ENCODE assay signal across 8 mouse cellular contexts in genomic region chr6:53067989-53068874, GRCm38 (mm10). TPM values are rescaled to one million over a fixed set of nuclear protein-coding genes. Genes with fewer than 3 reads are reported as not detected.
A peak's percentile ranks its signal among the peaks of the same experiment; 100 is the strongest.
DNase-seq lines count a peak whose midpoint lies in the region; ATAC-seq and TF ChIP-seq lines count a peak whose summit lies in the region.

Gene Jazf1, minus strand, starts transcription at chr6:53068631.

- H3K4me3 ChIP-seq in gastrocnemius, adult 2 months: peak within 1 kb of the TSS; percentile 89
- H3K4me3 ChIP-seq in hindbrain, embryonic 16.5 days (ENCODE audit: low read length): peak within 1 kb of the TSS; percentile 92

- no peak for TF ChIP-seq CTCF in gastrocnemius, adult 2 months (IDR thresholded peaks at IDR 0.05)

- peak; percentile 60 for DNase-seq in T-cell, adult 2 months (ENCODE audit: low spot score)
- DNase-seq in cerebellum, postnatal 10 days: peak; percentile 67
- peak; percentile 71 for DNase-seq in gastrocnemius, adult 2 months
- peak; percentile 24 to 55 for DNase-seq in left cerebral cortex, adult 8-10 months (ENCODE audit: low spot score in 2 of 2)
- peak; percentile 58 to 78 for DNase-seq in lung, postnatal 4 days
- DNase-seq in right cerebral cortex, adult 2 months (ENCODE audit: low spot score in 2 of 2): peak; percentile 53 to 54
- DNase-seq in urinary bladder, postnatal 36 days (ENCODE audit: low spot score in 2 of 2): peak; percentile 7 to 39

- H3K4me2 ChIP-seq in hindbrain, embryonic 16.5 days (ENCODE audit: low read length): peak within 1 kb of the TSS; percentile 75

- peak within 1 kb of the TSS; percentile 72 for H3K27ac ChIP-seq in gastrocnemius, adult 2 months
- peak within 1 kb of the TSS; percentile 89 for H3K27ac ChIP-seq in hindbrain, embryonic 16.5 days (ENCODE audit: low read depth, low read length)

- WGBS in hindbrain, embryonic 16.5 days: 1% methylated on average over 51 of the region's 133 CpGs

- H3K27me3 ChIP-seq in hindbrain, embryonic 16.5 days (replicated peaks; ENCODE audit: control insufficient read depth, insufficient read depth, low read length): no peaks in the 10 kb centered on the region

- no peaks in the 10 kb centered on the region for H3K36me3 ChIP-seq in hindbrain, embryonic 16.5 days (ENCODE audit: control insufficient read depth, insufficient read depth, low read length)

- H3K9ac ChIP-seq in hindbrain, embryonic 16.5 days (ENCODE audit: low read depth, low read length): peak within 1 kb of the TSS; percentile 96

- peaks cover 12% of the 10 kb centered on the region for H3K4me1 ChIP-seq in hindbrain, embryonic 16.5 days (ENCODE audit: control insufficient read depth, insufficient read depth, low read depth, low read length)

- peak; percentile 77 for ATAC-seq in hindbrain, embryonic 16.5 days

- H3K9me3 ChIP-seq in hindbrain, embryonic 16.5 days (ENCODE audit: control insufficient read depth, low read length): no peaks in the 10 kb centered on the region

- intact Hi-C loops in gastrocnemius, adult 2 months (cut with DNase I): no loop called here

RNA-seq across cellular contexts. Expression of gene Jazf1, which starts in this region (rescaled TPM):
- total RNA-seq in gastrocnemius, adult 2 months (2021): 1 to 10 TPM in 1 of 2 experiments, under 1 TPM in 1; 0.43 to 1.1 TPM
- polyA plus RNA-seq in hindbrain, embryonic 16.5 days (2015; fragmentation: Nextera tagmentation; extraction: Ambion mirVana): 56.1 and 56.4 TPM in 2 replicates
- 10 to 100 TPM; 21.6 to 24.8 (median 24.5) TPM for total RNA-seq in left cerebral cortex, adult 8-10 months (2022)

Comparison
In these comparisons a context has a peak if more than half of its experiments do, and no peak if none do; other contexts are left out.
1. Peak in every context shown above with its lines: DNase-seq, ATAC-seq, H3K4me3 ChIP-seq and H3K27ac ChIP-seq.
2. RNA of gene Jazf1 (total RNA-seq): 21.6 to 24.8 TPM in left cerebral cortex, adult 8-10 months; 0.43 to 1.1 TPM in gastrocnemius, adult 2 months; every median in the first group is over 10 times any median in the second.